Mouse (Mus musculus): ENCODE results near the gene Dcaf5. TPM values are rescaled to one million over a fixed set of nuclear protein-coding genes. Genes with fewer than 3 reads are reported as not detected.
A peak's percentile ranks its signal among the peaks of the same experiment; 100 is the strongest.

The Dcaf5 gene
- polyA plus RNA-seq, 1 experiment from 2014 or later = 10.1 TPM

DNA sequence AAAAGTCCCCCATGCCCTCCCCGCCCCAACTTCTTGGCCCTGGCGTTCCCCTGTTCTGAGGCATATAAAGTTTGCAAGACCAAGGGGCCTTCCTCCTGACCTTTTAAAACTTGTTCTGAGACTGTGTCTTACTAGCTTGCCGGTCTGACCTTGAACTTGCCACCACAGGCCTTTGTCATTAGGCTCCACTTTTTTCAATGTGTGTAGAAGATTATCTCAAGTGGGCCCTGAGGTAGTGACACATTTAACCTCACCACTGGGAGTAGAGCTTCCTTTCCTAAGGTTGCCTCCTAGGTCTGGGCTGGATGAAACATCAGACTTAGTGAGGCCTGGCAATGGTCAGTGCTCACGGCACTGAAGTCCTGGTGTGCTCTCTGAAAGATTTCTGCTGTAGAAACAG lies 69.2 kb downstream of the Dcaf5 start:
- no peaks in the 10 kb centered on the region for H3K27me3 ChIP-seq (ENCODE audit: control insufficient read depth, insufficient read depth, low read length)
- 80% methylated on average over 4 of the region's 4 CpGs for whole genome bisulfite sequencing
- no peak overlapping the region for H3K4me2 ChIP-seq (ENCODE audit: low read depth, low read length)
- no peaks in the 10 kb centered on the region for H3K4me1 ChIP-seq (ENCODE audit: control insufficient read depth, insufficient read depth, low read length)
- H3K9ac ChIP-seq (replicated peaks; ENCODE audit: low read length) = no peak overlapping the region
- H3K36me3 ChIP-seq (replicated peaks; ENCODE audit: control insufficient read depth, insufficient read depth, low read depth, low read length) = peaks cover 2% of the 10 kb centered on the region; the same call in 1 of the 2 replicates
- no peak overlapping the region for H3K4me3 ChIP-seq (ENCODE audit: low read depth, low read length)
- H3K9me3 ChIP-seq (replicated peaks; ENCODE audit: control insufficient read depth, low read length) = no peaks in the 10 kb centered on the region
- ATAC-seq (replicated peaks; ENCODE audit: insufficient number of reproducible peaks, low FRiP score, low TSS enrichment, low read depth) = no peak
- H3K27ac ChIP-seq (replicated peaks; ENCODE audit: low read depth, low read length) = no peak overlapping the region
- DNase-seq (ENCODE audit: low spot score) = no peak

DNA sequence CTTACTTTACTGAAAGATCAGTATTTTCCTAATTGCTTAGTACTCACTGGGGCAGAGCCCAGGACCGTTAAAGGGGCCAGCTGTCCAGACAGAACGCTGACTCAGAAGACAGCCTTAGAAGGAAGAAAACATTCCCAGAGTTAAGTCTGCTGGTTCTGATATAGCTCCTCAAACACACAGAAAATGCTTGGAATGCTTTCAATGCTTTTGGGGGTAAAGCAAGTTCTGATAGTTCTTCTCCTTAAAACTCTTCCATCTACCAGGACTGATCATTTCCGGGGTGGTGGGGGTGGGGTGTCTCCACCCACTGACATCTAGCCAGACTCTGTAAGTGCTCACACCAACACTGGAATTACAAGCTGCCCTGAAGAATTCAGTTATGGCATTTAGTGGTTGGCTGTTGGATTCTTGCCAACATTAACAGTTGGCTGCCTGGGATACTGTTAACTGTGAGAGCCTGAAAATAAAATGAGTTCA lies 70.4 kb downstream of the Dcaf5 start:
- Histone ChIP-seq H3K27ac (replicated peaks; ENCODE audit: low read depth, low read length) (no peak overlapping the region), H3K4me2 (ENCODE audit: low read depth, low read length) (no peak overlapping the region)
- no peak for ATAC-seq (replicated peaks; ENCODE audit: insufficient number of reproducible peaks, low FRiP score, low TSS enrichment, low read depth)

DNA sequence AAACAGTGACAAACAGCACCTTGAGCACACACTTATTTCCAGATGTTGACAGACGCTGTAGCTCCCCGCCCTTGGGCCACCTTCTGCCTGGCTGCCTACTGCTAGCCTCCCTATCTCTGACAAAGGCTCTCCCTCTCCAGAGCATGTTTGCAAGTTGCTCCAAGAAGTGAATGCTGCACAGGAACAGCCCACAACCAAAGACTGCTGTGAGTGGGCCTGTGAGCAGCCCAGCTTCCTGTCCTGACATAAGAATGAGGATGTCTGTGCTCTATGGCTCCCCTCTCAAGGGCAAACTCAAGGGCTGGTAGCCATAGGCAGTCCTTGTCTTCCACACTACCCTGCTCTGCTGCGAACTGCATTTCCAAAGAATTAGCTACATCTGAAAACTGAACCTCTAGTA lies 71.1 kb downstream of the Dcaf5 start:
- Histone ChIP-seq H3K4me3 (ENCODE audit: low read depth, low read length) (no peak overlapping the region), H3K27ac (replicated peaks; ENCODE audit: low read depth, low read length) (no peak overlapping the region), H3K36me3 (replicated peaks; ENCODE audit: control insufficient read depth, insufficient read depth, low read depth, low read length) (peaks cover 2% of the 10 kb centered on the region; the same call in 1 of the 2 replicates), H3K9me3 (replicated peaks; ENCODE audit: control insufficient read depth, low read length) (no peaks in the 10 kb centered on the region), H3K9ac (replicated peaks; ENCODE audit: low read length) (no peak overlapping the region), H3K4me2 (ENCODE audit: low read depth, low read length) (no peak overlapping the region), H3K4me1 (ENCODE audit: control insufficient read depth, insufficient read depth, low read length) (no peaks in the 10 kb centered on the region), H3K27me3 (ENCODE audit: control insufficient read depth, insufficient read depth, low read length) (no peaks in the 10 kb centered on the region)
- 89% methylated on average over 3 of the region's 3 CpGs for WGBS
- ATAC-seq (replicated peaks; ENCODE audit: insufficient number of reproducible peaks, low FRiP score, low TSS enrichment, low read depth) = no peak
- DNase-seq (ENCODE audit: low spot score) = no peak

More for the DNA sequence above, 70.4 kb downstream of the Dcaf5 start:
- Histone ChIP-seq H3K9ac (replicated peaks; ENCODE audit: low read length) (no peak overlapping the region), H3K36me3 (replicated peaks; ENCODE audit: control insufficient read depth, insufficient read depth, low read depth, low read length) (peaks cover 2% of the 10 kb centered on the region; the same call in 1 of the 2 replicates), H3K4me1 (ENCODE audit: control insufficient read depth, insufficient read depth, low read length) (no peaks in the 10 kb centered on the region), H3K27me3 (ENCODE audit: control insufficient read depth, insufficient read depth, low read length) (no peaks in the 10 kb centered on the region), H3K9me3 (replicated peaks; ENCODE audit: control insufficient read depth, low read length) (no peaks in the 10 kb centered on the region), H3K4me3 (ENCODE audit: low read depth, low read length) (no peak overlapping the region)
- peak; percentile 19 for DNase-seq (ENCODE audit: low spot score)
- WGBS = 43% methylated on average over 3 of the region's 3 CpGs

GRCm38 (mm10) chr12:80361655-80362054 lies 74.7 kb downstream of the Dcaf5 start:
- DNase-seq (ENCODE audit: low spot score) (no peak), ATAC-seq (replicated peaks; ENCODE audit: insufficient number of reproducible peaks, low FRiP score, low TSS enrichment, low read depth) (no peak)
- H3K4me3 ChIP-seq (ENCODE audit: low read depth, low read length) = no peak overlapping the region
- no peaks in the 10 kb centered on the region for H3K4me1 ChIP-seq (ENCODE audit: control insufficient read depth, insufficient read depth, low read length)
- no peak overlapping the region for H3K4me2 ChIP-seq (ENCODE audit: low read depth, low read length)
- no peaks in the 10 kb centered on the region for H3K27me3 ChIP-seq (ENCODE audit: control insufficient read depth, insufficient read depth, low read length)
- H3K27ac ChIP-seq (replicated peaks; ENCODE audit: low read depth, low read length) = no peak overlapping the region
- WGBS = 67% methylated on average over 1 of the region's 1 CpGs
- no peaks in the 10 kb centered on the region for H3K9me3 ChIP-seq (replicated peaks; ENCODE audit: control insufficient read depth, low read length)
- H3K9ac ChIP-seq (replicated peaks; ENCODE audit: low read length) = no peak overlapping the region
- peaks cover 2% of the 10 kb centered on the region; the same call in 1 of the 2 replicates for H3K36me3 ChIP-seq (replicated peaks; ENCODE audit: control insufficient read depth, insufficient read depth, low read depth, low read length)

GRCm38 (mm10) chr12:80360321-80360720 lies 76.1 kb downstream of the Dcaf5 start:
- WGBS = 51% methylated on average over 5 of the region's 5 CpGs
- no peaks in the 10 kb centered on the region for H3K4me1 ChIP-seq (ENCODE audit: control insufficient read depth, insufficient read depth, low read length)
- no peak overlapping the region for H3K4me3 ChIP-seq (ENCODE audit: low read depth, low read length)
- H3K27me3 ChIP-seq (ENCODE audit: control insufficient read depth, insufficient read depth, low read length) = no peaks in the 10 kb centered on the region
- no peak overlapping the region for H3K9ac ChIP-seq (replicated peaks; ENCODE audit: low read length)
- H3K9me3 ChIP-seq (replicated peaks; ENCODE audit: control insufficient read depth, low read length) = no peaks in the 10 kb centered on the region
- H3K4me2 ChIP-seq (ENCODE audit: low read depth, low read length) = no peak overlapping the region
- peaks cover 2% of the 10 kb centered on the region; the same call in 1 of the 2 replicates for H3K36me3 ChIP-seq (replicated peaks; ENCODE audit: control insufficient read depth, insufficient read depth, low read depth, low read length)
- ATAC-seq (replicated peaks; ENCODE audit: insufficient number of reproducible peaks, low FRiP score, low TSS enrichment, low read depth) (no peak), DNase-seq (ENCODE audit: low spot score) (peak; percentile 18)
- H3K27ac ChIP-seq (replicated peaks; ENCODE audit: low read depth, low read length) = no peak overlapping the region

DNA sequence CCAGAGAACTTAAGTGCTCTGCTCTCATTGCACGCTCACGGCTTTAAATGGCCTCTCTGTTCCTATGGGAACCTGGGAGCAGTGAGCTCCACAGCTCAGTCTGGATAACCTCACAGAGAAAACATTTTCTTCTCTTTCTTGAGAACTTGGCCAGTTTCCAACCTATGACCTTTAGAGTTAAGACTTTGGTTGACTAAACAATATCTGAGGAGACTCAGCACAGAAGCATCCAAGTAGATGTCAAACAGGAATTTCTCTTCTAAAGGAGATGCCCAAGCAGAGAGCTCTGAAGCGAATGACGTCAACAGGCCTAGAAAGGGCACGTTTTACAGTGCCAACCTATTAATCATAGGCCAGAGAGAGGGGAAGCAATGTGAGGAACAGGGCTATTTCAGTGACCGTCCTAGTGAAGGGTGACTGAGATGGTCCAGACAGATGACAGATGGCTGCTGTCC lies 91.6 kb downstream of the Dcaf5 start:
- no peak overlapping the region for H3K27ac ChIP-seq (replicated peaks; ENCODE audit: low read depth, low read length)
- ATAC-seq (replicated peaks; ENCODE audit: insufficient number of reproducible peaks, low FRiP score, low TSS enrichment, low read depth) = no peak

DNA sequence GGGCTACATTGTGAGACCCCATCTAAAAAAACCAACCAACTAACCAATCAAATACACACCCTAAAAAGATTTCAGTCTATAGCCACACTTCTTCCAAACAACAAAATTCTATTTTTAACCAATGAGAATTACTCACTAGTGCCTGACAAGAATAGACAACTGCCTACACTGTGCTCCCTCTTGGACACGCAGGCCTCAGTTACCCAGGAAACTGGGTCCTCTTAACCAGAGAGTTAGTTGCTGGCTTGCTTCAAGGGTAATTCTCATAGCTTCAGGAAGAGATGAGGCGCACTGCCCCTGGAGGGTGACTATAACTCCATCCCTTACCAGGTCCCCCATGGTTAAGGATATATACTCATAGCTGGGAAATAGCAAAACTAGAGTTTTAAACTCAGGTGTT lies 95.5 kb downstream of the Dcaf5 start:
- peaks cover 12% of the 10 kb centered on the region for H3K36me3 ChIP-seq (replicated peaks; ENCODE audit: control insufficient read depth, insufficient read depth, low read depth, low read length)
- ATAC-seq (replicated peaks; ENCODE audit: insufficient number of reproducible peaks, low FRiP score, low TSS enrichment, low read depth) (no peak), DNase-seq (ENCODE audit: low spot score) (no peak)
- no peaks in the 10 kb centered on the region for H3K27me3 ChIP-seq (ENCODE audit: control insufficient read depth, insufficient read depth, low read length)
- H3K4me3 ChIP-seq (ENCODE audit: low read depth, low read length) = no peak overlapping the region
- no peak overlapping the region for H3K9ac ChIP-seq (replicated peaks; ENCODE audit: low read length)
- no peaks in the 10 kb centered on the region for H3K9me3 ChIP-seq (replicated peaks; ENCODE audit: control insufficient read depth, low read length)
- no peak overlapping the region for H3K4me2 ChIP-seq (ENCODE audit: low read depth, low read length)
- WGBS = 95% methylated on average over 2 of the region's 2 CpGs
- H3K4me1 ChIP-seq (ENCODE audit: control insufficient read depth, insufficient read depth, low read length) = no peaks in the 10 kb centered on the region
- no peak overlapping the region for H3K27ac ChIP-seq (replicated peaks; ENCODE audit: low read depth, low read length)

More for the DNA sequence above, 91.6 kb downstream of the Dcaf5 start:
- Histone ChIP-seq H3K4me3 (ENCODE audit: low read depth, low read length) (no peak overlapping the region), H3K36me3 (replicated peaks; ENCODE audit: control insufficient read depth, insufficient read depth, low read depth, low read length) (no peaks in the 10 kb centered on the region; the same call in 1 of the 2 replicates), H3K4me1 (ENCODE audit: control insufficient read depth, insufficient read depth, low read length) (no peaks in the 10 kb centered on the region), H3K9ac (replicated peaks; ENCODE audit: low read length) (no peak overlapping the region), H3K9me3 (replicated peaks; ENCODE audit: control insufficient read depth, low read length) (no peaks in the 10 kb centered on the region), H3K4me2 (ENCODE audit: low read depth, low read length) (no peak overlapping the region), H3K27me3 (ENCODE audit: control insufficient read depth, insufficient read depth, low read length) (no peaks in the 10 kb centered on the region)
- DNase-seq (ENCODE audit: low spot score) = no peak
- 83% methylated on average over 6 of the region's 6 CpGs for WGBS

GRCm38 (mm10) chr12:80334162-80334561 lies 102.2 kb downstream of the Dcaf5 start:
- no peaks in the 10 kb centered on the region for H3K9me3 ChIP-seq (replicated peaks; ENCODE audit: control insufficient read depth, low read length)
- DNase-seq (ENCODE audit: low spot score) (no peak), ATAC-seq (replicated peaks; ENCODE audit: insufficient number of reproducible peaks, low FRiP score, low TSS enrichment, low read depth) (no peak)
- no peak overlapping the region for H3K4me3 ChIP-seq (ENCODE audit: low read depth, low read length)
- H3K27ac ChIP-seq (replicated peaks; ENCODE audit: low read depth, low read length) = no peak overlapping the region
- no peaks in the 10 kb centered on the region for H3K4me1 ChIP-seq (ENCODE audit: control insufficient read depth, insufficient read depth, low read length)
- H3K4me2 ChIP-seq (ENCODE audit: low read depth, low read length) = no peak overlapping the region
- no peak overlapping the region for H3K9ac ChIP-seq (replicated peaks; ENCODE audit: low read length)
- peaks cover 9% of the 10 kb centered on the region for H3K36me3 ChIP-seq (replicated peaks; ENCODE audit: control insufficient read depth, insufficient read depth, low read depth, low read length)
- 70% methylated on average over 4 of the region's 4 CpGs for WGBS
- no peaks in the 10 kb centered on the region for H3K27me3 ChIP-seq (ENCODE audit: control insufficient read depth, insufficient read depth, low read length)

Measured in embryonic facial prominence, embryonic 11.5 days (tissue).